Mouse (Mus musculus) urinary bladder, postnatal 4 days (tissue): ENCODE measurements at regions not wholly inside any gene's neighbourhood (a gene's known extent, or its start where the extent isn't known, plus 50 kb on each side); places are given as distances from the start of the nearest gene placed in this dataset.

Source experiments
- DNase-seq, 2 experiments: peaks; one replicate each; pipeline ENCODE4 v3.0.0; 2021 to 2022; ENCODE audit warnings: low spot score in 2 of 2

GRCm38 (mm10) chr16:86544121-86544520 lies 642.5 kb upstream of the Adamts5 start:
- DNase-seq = no peak

- no peak for DNase-seq
Observed at GRCm38 (mm10) chr16:86536479-86536878, 634.9 kb upstream of the Adamts5 start.

GRCm38 (mm10) chr16:86524135-86524534 lies 622.5 kb upstream of the Adamts5 start:
- DNase-seq = peak in 1 of 2 experiments; percentile 55

- DNase-seq = no peak
Observed at GRCm38 (mm10) chr16:86516935-86517334, 615.3 kb upstream of the Adamts5 start.

GRCm38 (mm10) chr16:86516144-86516543 lies 614.5 kb upstream of the Adamts5 start:
- no peak for DNase-seq

GRCm38 (mm10) chr16:86501074-86501952 lies 599.7 kb upstream of the Adamts5 start:
- no peak for DNase-seq

- no peak for DNase-seq
Observed at GRCm38 (mm10) chr16:86475145-86475544, 573.5 kb upstream of the Adamts5 start.

- DNase-seq = no peak
Observed at GRCm38 (mm10) chr16:86473059-86473740, 571.6 kb upstream of the Adamts5 start.

- DNase-seq = no peak
Observed at GRCm38 (mm10) chr16:86461073-86461472, 559.4 kb upstream of the Adamts5 start.

- no peak for DNase-seq
Observed at GRCm38 (mm10) chr16:86456649-86457048, 555.0 kb upstream of the Adamts5 start.

GRCm38 (mm10) chr16:86454810-86455209 lies 553.2 kb upstream of the Adamts5 start:
- no peak for DNase-seq

GRCm38 (mm10) chr16:86454031-86454430 lies 552.4 kb upstream of the Adamts5 start:
- DNase-seq = no peak

- no peak for DNase-seq
Observed at GRCm38 (mm10) chr16:86448478-86449160, 547.0 kb upstream of the Adamts5 start.

- DNase-seq = peak; percentile 59 to 80
Observed at GRCm38 (mm10) chr16:86419458-86419857, 517.8 kb upstream of the Adamts5 start.

GRCm38 (mm10) chr16:86404309-86404708 lies 502.7 kb upstream of the Adamts5 start:
- DNase-seq = no peak

GRCm38 (mm10) chr16:86401381-86401780 lies 499.8 kb upstream of the Adamts5 start:
- no peak for DNase-seq

GRCm38 (mm10) chr16:86399288-86399687 lies 497.7 kb upstream of the Adamts5 start:
- no peak for DNase-seq

GRCm38 (mm10) chr16:86397521-86397920 lies 495.9 kb upstream of the Adamts5 start:
- no peak for DNase-seq

- DNase-seq = no peak
Observed at GRCm38 (mm10) chr16:86389063-86389723, 487.6 kb upstream of the Adamts5 start.

GRCm38 (mm10) chr16:86388128-86388527 lies 486.5 kb upstream of the Adamts5 start:
- DNase-seq = no peak

- no peak for DNase-seq
Observed at GRCm38 (mm10) chr16:86377991-86378390, 476.4 kb upstream of the Adamts5 start.

GRCm38 (mm10) chr16:86371652-86372051 lies 470.0 kb upstream of the Adamts5 start:
- no peak for DNase-seq
